Mouse (Mus musculus): ENCODE data around the gene Arhgef18.

Arhgef18 gene

GRCm38 (mm10) chr8:3395246-3395645, 2.4 kb downstream of the Arhgef18 start:
- in situ Hi-C loops (cut with MboI) = no loop called here

GRCm38 (mm10) chr8:3397597-3397996, 4.8 kb downstream of the Arhgef18 start:
- in situ Hi-C loops (cut with MboI) = no loop called here

- in situ Hi-C loops (cut with MboI) = no loop called here
Observed at GRCm38 (mm10) chr8:3400509-3400908, 7.7 kb downstream of the Arhgef18 start.

GRCm38 (mm10) chr8:3407417-3407816, 14.6 kb downstream of the Arhgef18 start:
- in situ Hi-C loops (cut with MboI) = no loop called here

GRCm38 (mm10) chr8:3411085-3411484, 18.3 kb downstream of the Arhgef18 start:
- in situ Hi-C loops (cut with MboI) = no loop called here

GRCm38 (mm10) chr8:3411901-3412301, 19.1 kb downstream of the Arhgef18 start:
- in situ Hi-C loops (cut with MboI) = no loop called here

GRCm38 (mm10) chr8:3412816-3413215, 20.0 kb downstream of the Arhgef18 start:
- in situ Hi-C loops (cut with MboI) = no loop called here

- in situ Hi-C loops (cut with MboI) = no loop called here
Observed at GRCm38 (mm10) chr8:3414639-3415190, 21.9 kb downstream of the Arhgef18 start.

GRCm38 (mm10) chr8:3415259-3415658, 22.5 kb downstream of the Arhgef18 start:
- in situ Hi-C loops (cut with MboI) = no loop called here

- in situ Hi-C loops (cut with MboI) = no loop called here
Observed at GRCm38 (mm10) chr8:3415661-3416060, 22.9 kb downstream of the Arhgef18 start.

GRCm38 (mm10) chr8:3416846-3417245, 24.0 kb downstream of the Arhgef18 start:
- in situ Hi-C loops (cut with MboI) = no loop called here

- in situ Hi-C loops (cut with MboI) = no loop called here
Observed at GRCm38 (mm10) chr8:3417455-3417854, 24.6 kb downstream of the Arhgef18 start.

GRCm38 (mm10) chr8:3418101-3418500, 25.3 kb downstream of the Arhgef18 start:
- in situ Hi-C loops (cut with MboI) = no loop called here

GRCm38 (mm10) chr8:3420105-3420706, 27.4 kb downstream of the Arhgef18 start:
- in situ Hi-C loops (cut with MboI) = no loop called here

- in situ Hi-C loops (cut with MboI) = no loop called here
Observed at GRCm38 (mm10) chr8:3421507-3421906, 28.7 kb downstream of the Arhgef18 start.

- in situ Hi-C loops (cut with MboI) = no loop called here
Observed at GRCm38 (mm10) chr8:3425217-3425616, 32.4 kb downstream of the Arhgef18 start.

GRCm38 (mm10) chr8:3426211-3426610, 33.4 kb downstream of the Arhgef18 start:
- in situ Hi-C loops (cut with MboI) = no loop called here

GRCm38 (mm10) chr8:3428426-3428825, 35.6 kb downstream of the Arhgef18 start:
- in situ Hi-C loops (cut with MboI) = no loop called here

- in situ Hi-C loops (cut with MboI) = no loop called here
Observed at GRCm38 (mm10) chr8:3429966-3430365, 37.2 kb downstream of the Arhgef18 start.

- in situ Hi-C loops (cut with MboI) = no loop called here
Observed at GRCm38 (mm10) chr8:3431113-3431512, 38.3 kb downstream of the Arhgef18 start.

GRCm38 (mm10) chr8:3436492-3436891, 43.7 kb downstream of the Arhgef18 start:
- in situ Hi-C loops (cut with MboI) = no loop called here

- in situ Hi-C loops (cut with MboI) = no loop called here
Observed at GRCm38 (mm10) chr8:3439510-3439909, 46.7 kb downstream of the Arhgef18 start.

GRCm38 (mm10) chr8:3449226-3449625, 56.4 kb downstream of the Arhgef18 start:
- in situ Hi-C loops (cut with MboI) = no loop called here

- in situ Hi-C loops (cut with MboI) = no loop called here
Observed at GRCm38 (mm10) chr8:3450670-3451069, 57.9 kb downstream of the Arhgef18 start.
